Mouse (Mus musculus) layer of hippocampus, postnatal 25 days (tissue): ENCODE measurements around the gene Tectb. TPM values are rescaled to one million over a fixed set of nuclear protein-coding genes. Genes with fewer than 3 reads are reported as not detected.

Experiments
- DNase-seq, 2 experiments: peaks; one replicate each; pipeline ENCODE4 v3.0.0; 2022; ENCODE audit warnings: mixed read lengths in 2 of 2, low spot score in 1 of 2; ENCODE audit errors: extremely low spot score in 1 of 2
- total RNA-seq, 2 experiments: library from RNA; stranded (reverse); gene quantifications; 2 replicates each; pipeline ENCODE4 v1.2.3; 2021

Gene Tectb
- total RNA-seq, 2 experiments from 2014 or later = 0.25 TPM; not detected in 1

DNA sequence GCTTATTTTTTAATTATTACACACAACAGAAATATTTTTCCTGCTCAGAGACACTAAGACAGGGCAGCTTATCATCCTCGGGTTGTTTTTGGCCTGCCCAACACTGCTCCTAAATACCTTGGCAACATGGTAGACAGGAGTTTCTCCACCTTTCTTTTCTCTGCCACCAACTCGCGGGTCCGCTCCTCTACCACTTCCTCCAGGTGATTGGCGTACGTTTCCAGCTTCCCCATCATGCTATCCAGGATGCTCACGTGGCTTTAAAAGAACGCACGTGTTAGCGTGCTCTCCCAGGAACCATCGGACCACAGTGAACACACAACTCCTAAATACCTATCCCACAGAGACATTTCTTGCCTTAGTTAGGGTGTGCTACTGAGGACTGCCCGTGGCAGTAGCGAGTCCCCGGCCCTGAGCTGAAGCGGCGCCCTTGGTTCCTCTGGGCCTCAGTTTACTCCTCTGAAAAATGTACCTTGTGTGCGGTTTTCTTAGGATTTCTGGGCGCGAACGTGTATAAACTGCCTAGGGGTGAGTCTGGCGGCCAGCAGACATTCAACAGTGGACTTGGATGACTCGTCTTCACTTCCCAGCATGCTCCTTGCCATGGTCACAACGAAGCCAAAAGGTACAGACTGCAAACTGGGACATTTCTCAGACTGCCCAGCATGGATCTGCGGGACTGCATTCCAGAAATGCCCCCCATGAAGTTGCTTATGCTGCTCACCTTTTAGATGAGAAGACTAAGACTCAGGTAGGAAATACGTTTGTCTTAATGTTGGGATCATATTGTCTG lies 27.4 kb downstream of the Tectb start:
- no peak for DNase-seq

DNA sequence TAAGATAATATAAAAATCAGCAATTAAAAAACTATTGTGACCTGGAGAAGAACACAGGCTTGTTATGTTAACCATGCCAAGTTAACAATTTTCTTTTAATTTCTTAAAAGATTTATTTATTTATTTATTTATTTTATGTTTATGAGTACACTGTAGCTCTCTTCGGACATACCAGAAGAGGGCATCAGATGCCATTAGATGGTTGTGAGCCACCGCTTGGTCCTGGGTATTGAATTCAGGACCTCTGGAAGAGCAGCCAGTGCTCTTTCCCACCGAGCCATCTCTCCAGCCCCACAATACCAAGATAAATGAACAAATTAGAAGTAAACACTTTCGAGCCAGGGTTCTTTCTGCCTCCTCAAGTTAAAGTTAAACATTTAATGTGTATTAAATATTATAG lies 28.1 kb downstream of the Tectb start:
- no peak for DNase-seq

DNA sequence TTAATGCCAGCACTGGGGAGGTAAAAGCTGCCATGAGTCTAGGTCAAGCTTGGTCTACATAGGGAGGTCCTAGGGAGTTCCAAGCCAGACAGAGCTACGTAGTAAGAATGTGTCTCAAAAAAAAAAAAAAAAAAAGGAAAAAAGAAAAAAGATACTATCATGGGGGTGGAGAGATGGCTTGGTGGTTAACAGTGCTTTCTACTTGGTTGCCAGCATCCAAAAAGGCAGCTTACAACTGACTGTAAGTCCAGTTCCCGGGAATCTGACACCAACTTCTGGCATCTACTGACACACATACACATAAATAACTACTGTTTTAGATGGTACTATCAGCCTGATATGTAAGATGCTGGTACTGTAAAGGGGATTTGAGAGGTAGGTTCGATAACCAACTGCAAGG lies 28.6 kb downstream of the Tectb start:
- DNase-seq = no peak

DNA sequence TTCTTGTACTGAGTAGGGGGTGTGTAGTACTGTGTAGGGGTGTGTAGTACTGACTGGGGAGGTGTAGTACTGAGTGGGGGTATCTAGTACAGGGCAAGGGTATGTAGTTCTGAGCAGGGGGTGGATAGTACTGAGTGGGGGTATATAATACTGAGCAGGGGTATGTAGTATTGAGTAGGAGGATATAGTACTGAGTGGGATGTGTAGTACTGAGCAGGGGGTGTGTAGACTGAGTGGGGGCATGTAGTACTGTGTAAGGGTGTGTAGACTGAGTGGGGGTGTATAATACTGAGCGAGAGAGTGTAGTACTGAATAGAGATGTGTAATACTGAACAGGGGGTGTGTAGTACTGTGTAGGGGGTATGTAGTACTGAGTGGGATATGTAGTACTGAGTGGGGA lies 31.2 kb downstream of the Tectb start:
- no peak for DNase-seq

DNA sequence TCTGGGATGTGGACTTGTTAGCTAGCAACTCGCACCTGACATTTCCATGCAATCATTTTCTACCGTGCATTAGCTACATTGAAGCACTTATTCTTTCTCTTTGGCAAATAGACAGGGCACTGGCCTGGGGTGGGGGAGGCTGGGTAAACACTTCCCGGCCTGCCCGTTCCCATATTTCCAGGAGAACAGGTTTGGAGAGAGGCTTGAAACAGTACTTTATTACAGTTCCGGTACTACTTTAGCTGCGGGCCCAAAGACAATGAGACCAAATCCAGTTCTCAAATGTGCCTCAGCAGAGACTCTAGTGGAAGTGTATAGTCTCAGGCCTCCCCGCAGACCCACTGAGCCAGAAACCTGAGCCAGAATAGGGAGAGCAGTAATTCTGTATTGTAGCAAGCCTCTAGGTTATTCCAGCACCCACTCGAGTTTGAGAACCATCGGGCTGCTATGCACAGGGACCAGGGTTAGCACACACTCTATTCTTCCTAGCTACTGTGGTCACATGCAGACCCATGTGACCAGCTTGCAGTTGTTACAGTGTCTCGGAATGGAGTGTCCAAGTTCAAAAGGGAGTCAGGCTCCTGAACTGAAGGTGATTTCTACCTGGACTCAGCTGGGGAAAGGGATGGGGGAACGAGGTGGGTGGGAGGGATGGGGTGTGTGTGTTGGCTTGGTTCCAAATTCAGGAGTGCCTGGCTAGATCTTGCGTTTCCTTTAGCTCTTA lies 33.2 kb downstream of the Tectb start:
- DNase-seq = no peak

DNA sequence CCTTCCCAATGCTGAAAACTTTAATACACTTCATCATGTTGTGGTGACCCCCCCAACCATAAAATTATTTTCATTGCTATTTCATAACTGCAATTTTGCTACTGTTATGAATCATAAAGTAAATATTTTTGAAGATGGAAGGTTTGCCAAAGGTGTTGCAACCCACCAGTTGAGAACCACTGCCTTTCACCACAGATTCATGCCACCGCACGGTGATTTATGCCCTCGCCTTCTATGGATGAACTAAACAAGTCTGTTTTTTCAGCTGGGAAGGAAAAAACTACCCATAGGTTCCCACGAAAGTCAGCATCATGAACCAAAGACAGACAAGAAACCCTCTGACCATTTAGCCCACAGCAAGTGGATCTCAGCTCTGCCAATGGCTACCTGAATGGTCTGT lies 36.3 kb downstream of the Tectb start:
- DNase-seq = no peak

DNA sequence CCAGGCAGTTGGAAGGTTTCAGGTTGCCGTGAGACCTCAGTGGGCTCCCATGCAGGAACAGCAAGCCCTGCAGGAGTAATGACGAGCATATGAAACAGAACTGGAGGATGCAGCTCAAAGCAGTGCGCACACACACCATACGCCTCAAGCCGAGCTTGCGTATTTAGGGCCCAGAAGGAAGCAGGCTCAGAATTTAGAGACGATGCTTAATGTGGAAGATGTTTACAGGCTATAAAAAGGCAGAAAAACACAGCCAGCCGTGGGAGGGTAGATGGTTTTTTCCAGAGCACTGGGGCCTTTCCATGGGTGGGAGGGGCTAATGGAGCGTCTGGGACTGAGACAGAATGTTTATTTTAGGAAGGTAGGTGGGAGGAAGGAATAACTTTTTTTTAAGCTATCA lies 36.8 kb downstream of the Tectb start:
- peak; percentile 18 to 30 for DNase-seq

DNA sequence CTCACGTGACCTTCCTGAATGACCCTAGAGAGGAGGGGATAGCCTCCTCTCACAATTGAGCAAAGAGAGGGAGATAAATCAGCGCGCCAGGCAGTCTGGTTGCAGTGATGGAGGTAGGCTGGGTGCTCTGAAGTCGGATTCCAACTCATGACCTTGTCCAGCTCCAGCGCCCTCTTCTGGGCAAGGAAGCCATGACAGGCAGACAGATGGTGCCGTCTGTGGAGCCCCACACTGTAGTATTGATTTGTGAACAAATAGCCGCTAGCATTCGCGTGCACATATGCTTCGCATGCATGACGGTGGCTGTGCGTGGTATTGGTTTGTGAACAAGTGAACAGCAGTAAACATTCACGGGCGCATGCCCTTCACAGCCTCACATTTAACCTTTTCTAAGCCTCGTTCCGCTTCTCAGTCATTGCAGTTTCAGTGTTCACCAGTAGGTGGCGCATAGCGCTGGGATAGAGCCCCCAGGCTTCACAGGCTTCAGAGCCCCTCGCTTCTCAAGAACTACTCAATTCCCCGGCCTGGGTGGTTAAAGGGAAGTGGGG lies 37.7 kb downstream of the Tectb start:
- DNase-seq = peak; percentile 88 to 96

DNA sequence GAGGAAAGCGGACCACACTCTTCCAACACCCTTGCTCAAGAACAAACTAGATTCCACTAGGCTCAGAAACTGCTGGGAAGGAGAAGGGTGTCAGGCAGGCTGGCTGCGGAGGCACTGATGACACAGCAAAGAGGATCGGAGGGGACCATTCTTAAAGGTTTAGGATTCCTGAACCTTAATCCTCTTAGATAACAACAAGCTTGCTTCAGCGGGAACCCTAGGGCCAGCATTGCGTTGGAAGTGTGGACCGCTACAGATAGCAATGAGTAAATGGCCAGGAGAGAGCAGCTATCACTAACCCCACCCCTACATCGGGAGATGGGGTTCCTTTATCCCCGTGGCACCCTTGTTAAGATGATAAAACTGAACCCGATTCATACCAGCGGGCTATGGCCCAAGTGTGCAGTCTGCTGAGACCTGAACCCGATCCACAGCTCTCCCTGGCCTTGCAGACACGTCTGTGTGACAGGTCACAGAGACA lies 38.2 kb downstream of the Tectb start:
- no peak for DNase-seq

DNA sequence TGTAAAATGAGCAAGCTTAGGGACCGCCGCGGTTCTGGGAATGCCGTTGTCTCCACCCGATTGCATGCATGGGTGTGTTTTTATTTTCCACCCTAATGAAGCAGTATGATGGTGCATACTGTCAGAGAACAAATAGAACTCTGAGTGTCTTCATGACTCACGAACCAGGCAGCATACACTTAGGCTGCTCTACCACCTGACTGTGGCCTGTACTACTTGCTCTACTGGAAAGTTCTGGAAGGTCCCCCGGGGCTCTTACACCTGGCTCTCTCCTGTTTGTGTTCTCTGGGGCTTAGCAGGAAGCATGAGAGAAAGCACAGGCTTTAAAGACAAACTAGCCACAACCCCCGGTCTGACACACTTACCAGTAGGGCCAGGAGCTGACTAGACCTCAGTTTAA lies 38.8 kb downstream of the Tectb start:
- DNase-seq = no peak

DNA sequence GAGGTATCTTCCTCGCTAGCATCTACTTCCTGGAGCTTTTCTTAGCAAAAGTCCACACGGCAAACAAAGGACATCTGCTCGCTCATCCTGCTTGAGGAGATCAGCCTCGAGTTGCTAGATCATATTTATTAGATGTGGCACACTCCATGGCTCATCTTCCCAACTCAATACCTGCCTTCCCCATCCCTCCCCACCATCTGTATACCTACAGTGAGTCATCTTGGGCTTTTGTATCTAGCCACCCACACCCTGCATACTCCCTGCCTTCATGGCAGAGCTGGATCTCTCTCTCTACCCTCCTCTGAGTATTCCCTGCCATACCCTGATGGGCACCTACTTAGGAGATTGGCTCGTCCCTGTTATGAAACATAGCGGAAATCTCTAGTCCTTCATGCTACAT lies 40.7 kb downstream of the Tectb start:
- no peak for DNase-seq

DNA sequence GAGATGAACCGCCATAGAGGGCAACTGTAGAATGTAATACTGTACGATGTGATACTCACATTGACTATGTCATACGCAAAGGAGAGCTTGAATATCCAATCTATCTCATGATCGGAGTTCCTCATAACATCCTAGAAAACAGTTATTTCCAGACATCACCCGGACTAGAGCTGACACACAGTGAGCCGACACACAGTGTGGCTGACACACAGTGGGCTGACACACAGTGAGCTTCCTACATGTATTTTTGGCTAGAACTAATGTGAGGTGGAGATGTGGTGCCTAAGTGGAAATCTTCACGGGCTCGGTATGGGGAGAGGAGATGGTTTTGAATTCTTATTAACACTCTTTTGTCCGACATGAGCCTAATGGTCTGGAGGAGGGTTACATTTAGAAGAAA lies 41.7 kb downstream of the Tectb start:
- DNase-seq = no peak

DNA sequence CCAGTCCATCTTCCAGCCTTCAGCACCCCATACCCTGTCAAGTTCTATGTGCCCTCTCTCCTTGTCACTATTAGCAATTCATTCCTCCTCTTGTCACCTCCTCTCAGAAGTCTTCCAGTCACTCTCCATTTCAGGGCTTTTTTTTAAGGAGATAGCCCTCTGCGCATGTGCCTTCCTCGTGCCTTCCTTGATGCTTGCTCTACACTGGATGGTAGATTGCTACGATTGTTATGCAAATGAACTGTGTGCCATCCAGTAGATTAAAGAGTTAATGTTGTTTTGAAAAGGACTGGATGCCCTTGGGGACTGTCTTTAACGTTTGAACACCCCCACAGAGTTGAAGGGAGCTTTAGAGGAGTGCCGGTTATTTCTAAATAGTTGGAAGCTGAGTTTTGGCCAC lies 46.1 kb downstream of the Tectb start:
- no peak for DNase-seq

DNA sequence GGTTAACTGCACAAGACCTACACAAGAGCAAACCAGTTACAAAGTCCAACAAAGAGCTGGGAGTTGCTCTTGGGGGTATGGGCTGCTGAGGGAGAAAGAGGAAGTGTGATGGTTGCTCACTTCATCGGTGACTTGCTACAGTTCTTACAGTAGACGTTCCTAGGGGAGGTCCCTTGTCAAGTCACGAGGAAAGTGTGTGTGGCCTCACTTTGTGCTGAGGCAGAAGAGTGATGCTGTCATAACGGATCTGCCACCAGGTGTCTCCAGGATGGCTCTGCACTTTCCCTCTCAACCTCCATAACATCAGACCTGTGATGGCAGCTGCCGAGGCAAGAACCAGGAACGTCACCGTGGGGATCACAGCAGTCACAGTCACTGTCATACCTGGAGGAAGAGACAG lies 46.6 kb downstream of the Tectb start:
- no peak for DNase-seq

DNA sequence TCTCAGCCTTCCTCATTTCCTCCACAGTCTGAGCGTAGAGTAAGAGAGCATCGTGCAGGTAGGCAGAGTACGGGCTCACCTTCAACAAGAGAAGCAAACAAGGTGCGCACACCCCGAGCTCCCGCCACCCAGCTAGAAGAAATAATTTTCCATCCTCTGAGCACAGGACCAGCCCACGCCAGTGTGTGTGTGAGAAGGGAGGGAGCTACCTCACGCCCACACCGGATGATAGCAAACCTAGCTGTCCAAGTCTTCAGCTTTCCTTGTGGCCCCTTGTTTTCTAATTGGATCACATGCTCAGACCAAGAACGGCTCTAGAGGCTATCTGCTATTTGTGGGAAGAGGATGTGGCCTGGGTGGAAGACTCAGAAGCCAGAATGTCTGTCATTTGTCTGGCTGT lies 50.5 kb downstream of the Tectb start:
- no peak for DNase-seq

DNA sequence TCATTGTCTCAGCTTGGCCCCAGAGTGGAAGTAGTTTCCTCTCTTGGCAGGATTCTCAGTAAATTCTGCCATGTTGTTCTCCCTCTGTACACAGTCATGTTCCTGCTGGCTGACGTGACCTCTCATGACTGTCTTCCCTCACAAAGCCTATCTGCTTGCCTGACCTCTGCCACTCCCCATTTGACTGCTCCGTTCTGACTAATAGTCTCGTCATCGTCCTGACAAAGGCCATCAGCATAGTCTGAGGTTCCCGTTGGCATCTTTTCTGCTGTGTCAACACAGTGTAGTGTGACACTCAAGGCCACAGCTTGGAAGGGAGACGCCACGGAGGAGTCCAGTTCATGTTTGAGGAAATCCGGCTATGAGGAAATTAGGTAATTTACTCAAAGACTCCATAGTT lies 51.6 kb downstream of the Tectb start:
- no peak for DNase-seq

DNA sequence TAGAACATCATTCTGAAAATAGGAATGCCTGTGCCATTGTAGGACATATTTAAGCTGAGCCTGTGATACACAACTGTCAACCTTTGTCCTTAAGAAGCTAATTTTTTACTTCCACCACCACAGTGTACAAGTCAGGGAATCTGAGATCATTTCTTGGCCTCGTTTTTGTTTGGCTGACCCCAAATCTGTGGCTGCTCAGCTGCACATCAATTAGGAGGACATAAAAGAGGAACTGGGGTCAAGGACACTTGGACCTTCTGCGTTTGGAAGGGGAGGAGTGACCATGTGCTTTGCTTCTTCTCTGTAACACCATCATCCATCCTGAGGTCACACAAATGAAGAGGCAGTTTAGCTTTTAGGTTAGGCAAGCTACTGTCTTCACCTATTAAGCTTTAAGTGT lies 55.5 kb downstream of the Tectb start:
- no peak for DNase-seq

DNA sequence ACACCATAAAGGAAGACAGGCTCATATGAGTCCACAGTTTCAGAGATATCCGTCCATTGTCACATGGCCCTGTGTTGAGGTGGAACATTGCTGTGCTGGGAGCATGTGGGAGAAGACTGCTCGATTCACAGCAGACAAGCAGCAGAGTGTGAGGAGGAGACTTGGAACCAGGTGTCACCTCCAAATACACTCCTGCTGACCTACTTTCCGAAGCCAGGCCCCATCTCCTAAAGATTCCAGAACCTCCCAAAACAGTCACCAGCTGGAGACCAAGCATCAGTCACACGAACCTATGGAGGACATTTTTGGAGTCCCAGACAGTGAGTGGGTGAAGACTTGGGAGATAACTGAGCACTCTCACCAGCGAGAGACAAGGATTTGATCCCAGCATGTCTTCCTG lies 56.0 kb downstream of the Tectb start:
- DNase-seq = no peak

DNA sequence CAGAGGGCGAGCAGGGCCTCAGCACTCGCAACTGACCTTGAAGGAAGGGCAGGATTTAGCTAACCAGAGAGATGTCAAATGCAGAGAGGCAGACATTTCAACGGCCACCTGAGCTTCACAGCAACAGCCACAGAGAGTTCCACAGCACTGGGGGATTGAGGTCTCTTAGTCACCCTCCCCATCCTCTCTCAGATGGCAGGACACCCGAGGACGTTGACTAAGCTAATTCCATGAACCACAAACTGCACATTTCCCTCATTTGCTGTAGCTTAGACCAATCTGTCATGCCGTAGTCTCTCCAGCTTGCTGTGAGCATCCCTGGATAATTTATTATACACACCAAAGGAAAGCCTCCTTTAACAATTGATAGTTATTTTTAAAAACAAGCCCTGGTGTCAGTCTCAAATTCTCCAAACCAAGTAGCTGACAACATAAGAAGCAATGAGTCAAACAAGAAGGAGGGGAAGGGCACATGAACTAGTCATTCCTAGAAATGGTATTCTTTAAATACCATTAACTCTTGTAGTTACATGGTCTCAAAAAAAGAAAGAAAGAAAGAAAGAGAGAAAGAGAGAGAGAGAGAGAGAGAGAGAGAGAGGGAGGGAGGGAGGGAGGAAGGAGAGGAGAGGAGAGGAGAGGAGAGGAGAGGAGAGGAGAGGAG lies 59.4 kb downstream of the Tectb start:
- no peak for DNase-seq

DNA sequence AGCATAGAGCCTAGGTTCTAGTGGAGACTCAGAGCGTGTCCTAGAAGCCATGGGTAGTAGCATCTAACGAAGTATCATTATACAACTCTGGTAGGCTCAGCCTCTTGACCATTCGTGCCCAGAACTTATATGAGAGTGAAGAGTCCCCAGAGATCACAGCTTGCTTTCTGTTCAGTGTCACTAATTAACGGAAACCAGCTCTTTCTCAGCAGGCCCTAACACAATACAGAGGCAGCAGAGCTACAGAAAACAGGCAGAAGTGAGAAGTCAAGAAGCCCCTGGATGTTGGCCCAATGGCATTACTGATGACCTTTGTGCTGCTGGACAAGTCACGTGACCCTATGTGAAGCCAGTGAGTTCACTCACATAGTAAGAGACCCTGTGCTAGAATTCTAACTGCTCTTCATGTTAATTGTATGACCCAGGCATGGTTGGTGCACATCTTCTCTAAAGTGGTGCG lies 60.7 kb downstream of the Tectb start, which contains the start of gene Gucy2g:
Gucy2g (minus strand) TSS at position 51 of the 460 bp plus-strand sequence.
- no peak for DNase-seq

DNA sequence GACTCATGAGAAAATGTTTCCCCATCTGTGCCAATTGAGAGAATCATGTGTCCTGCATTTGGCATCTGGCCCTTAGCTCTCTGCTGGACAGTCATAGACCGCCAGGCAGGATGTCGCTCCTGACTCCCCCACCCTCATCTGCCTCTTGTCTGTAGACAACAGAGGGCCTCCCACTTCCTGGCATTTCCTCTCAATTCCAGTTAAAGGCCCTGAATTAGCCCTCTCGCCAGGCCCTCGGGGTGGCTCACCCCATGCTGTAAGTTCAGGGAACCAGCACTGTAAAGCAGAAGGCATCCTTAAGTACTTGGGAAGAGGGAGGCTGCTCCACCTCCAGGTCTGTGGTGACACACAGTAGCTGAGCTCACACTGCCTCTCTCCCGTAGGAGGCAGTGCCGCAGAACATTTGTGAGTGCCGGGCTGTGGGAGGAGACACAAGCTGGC lies 64.3 kb downstream of the Tectb start:
- no peak for DNase-seq
